Mouse (Mus musculus) liver, embryonic 13.5 days (tissue): ENCODE measurements around the gene Adamts18. TPM values are rescaled to one million over a fixed set of nuclear protein-coding genes. Genes with fewer than 3 reads are reported as not detected.

Experiments used
- ATAC-seq: fragments of 200-750 bp; cut with Nextera tagmentation; 2 replicates; pipeline ENCODE4 v1.8.0; 2017; ENCODE audit warnings: low read depth, mild to moderate bottlenecking, moderate number of reproducible peaks, moderate library complexity
- DNase-seq: peaks from one replicate; pipeline ENCODE4 v3.0.0; 2022
- H3K27ac ChIP-seq: fragments of 300-500 bp; sonication (generic); 2 replicates; pipeline ENCODE4 v1.5.1; 2015; ENCODE audit warnings: moderate library complexity, mild to moderate bottlenecking, inconsistent platforms
- H3K27me3 ChIP-seq: fragments of 300-500 bp; sonication (generic); 2 replicates; pipeline ENCODE4 v1.6.1; 2015; ENCODE audit warnings: mild to moderate bottlenecking, inconsistent platforms
- H3K36me3 ChIP-seq: fragments of 300-500 bp; sonication (generic); 2 replicates; pipeline ENCODE4 v1.6.1; 2015; ENCODE audit warnings: mild to moderate bottlenecking, inconsistent platforms
- H3K4me1 ChIP-seq: fragments of 300-500 bp; sonication (generic); replicated peaks from 2 replicates; pipeline ENCODE4 v1.6.1; 2015; ENCODE audit warnings: inconsistent platforms
- H3K4me2 ChIP-seq: fragments of 300-500 bp; sonication (generic); 2 replicates; pipeline ENCODE4 v1.6.1; 2015; ENCODE audit warnings: inconsistent platforms, mild to moderate bottlenecking, moderate library complexity
- H3K4me3 ChIP-seq: fragments of 300-500 bp; sonication (generic); replicated peaks from 2 replicates; pipeline ENCODE4 v1.5.1; 2015; ENCODE audit warnings: mild to moderate bottlenecking, inconsistent platforms
- H3K9ac ChIP-seq: fragments of 300-500 bp; sonication (generic); 2 replicates; pipeline ENCODE4 v1.6.1; 2015; ENCODE audit warnings: mild to moderate bottlenecking, inconsistent platforms
- H3K9me3 ChIP-seq: fragments of 300-500 bp; sonication (generic); replicated peaks from 2 replicates; pipeline ENCODE4 v1.6.1; 2016; ENCODE audit warnings: inconsistent platforms
- WGBS: fragments of 180-500 bp; shearing (Covaris S2); methylation state at CpG from one replicate; pipeline ENCODE4 v1.1.7; 2015; ENCODE audit not compliant: insufficient replicate concordance; 5-methylcytosine and 5-hydroxymethylcytosine counted together
- polyA plus RNA-seq: library from polyadenylated mRNA; unstranded; fragments of >200 nt; fragmentation: Nextera tagmentation; extraction: Ambion mirVana; gene quantifications from 2 replicates; pipeline ENCODE4 v1.2.1, GENCODE M21; 2015

Adamts18 gene
- polyA plus RNA-seq, 1 experiment from 2014 or later = 0.10 TPM

- H3K27me3 ChIP-seq = no peaks in the 10 kb centered on the region
- no peaks in the 10 kb centered on the region for H3K9me3 ChIP-seq
- WGBS = 75% methylated on average over 3 of the region's 3 CpGs
- H3K36me3 ChIP-seq = no peaks in the 10 kb centered on the region
- ATAC-seq (no peak), DNase-seq (no peak)
- H3K27ac ChIP-seq = no peak overlapping the region
- H3K4me3 ChIP-seq = no peak overlapping the region
- H3K4me2 ChIP-seq = no peak overlapping the region
- no peak overlapping the region for H3K9ac ChIP-seq
- H3K4me1 ChIP-seq = no peaks in the 10 kb centered on the region
Measured at GRCm38 (mm10) chr8:113752349-113752748, 96.2 kb downstream of the Adamts18 start.

GRCm38 (mm10) chr8:113735496-113736060, 113.0 kb downstream of the Adamts18 start:
- WGBS = 46% methylated on average over 9 of the region's 9 CpGs

DNA sequence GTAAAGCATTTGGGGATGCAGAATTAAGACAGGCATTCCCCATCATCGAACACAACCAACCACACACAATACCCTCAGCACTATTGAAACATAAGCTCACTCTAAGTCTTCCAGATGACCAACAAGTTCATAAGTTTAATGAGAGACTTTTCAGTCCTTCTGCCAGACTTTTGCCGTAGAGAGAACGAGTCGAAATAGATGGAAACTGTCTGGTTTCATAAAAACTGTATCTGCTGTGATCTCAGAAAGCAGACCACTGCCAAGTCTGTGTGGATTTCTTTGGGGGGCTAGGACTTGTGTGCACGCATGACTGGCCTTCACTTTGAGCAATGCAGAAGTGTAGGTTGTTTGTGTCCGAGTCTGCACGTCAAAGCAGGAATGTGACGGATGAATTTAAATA, 123.2 kb downstream of the Adamts18 start:
- DNase-seq = no peak
- WGBS = 75% methylated on average over 8 of the region's 8 CpGs
- Histone ChIP-seq H3K36me3 (no peaks in the 10 kb centered on the region), H3K4me2 (no peak overlapping the region), H3K4me3 (no peak overlapping the region), H3K9ac (no peak overlapping the region), H3K4me1 (no peaks in the 10 kb centered on the region), H3K27me3 (no peaks in the 10 kb centered on the region), H3K9me3 (no peaks in the 10 kb centered on the region), H3K27ac (no peak overlapping the region)
- no peak for ATAC-seq

More at GRCm38 (mm10) chr8:113735496-113736060, 113.0 kb downstream of the Adamts18 start:
- Histone ChIP-seq H3K36me3 (no peaks in the 10 kb centered on the region), H3K9ac (no peak overlapping the region), H3K4me3 (no peak overlapping the region), H3K27me3 (no peaks in the 10 kb centered on the region), H3K9me3 (0 out of 2 replicates have a peak, but pooled peaks cover 3% of the 10 kb centered on the region), H3K4me2 (no peak overlapping the region), H3K4me1 (no peaks in the 10 kb centered on the region), H3K27ac (no peak overlapping the region)
- ATAC-seq (no peak), DNase-seq (no peak)

- Histone ChIP-seq H3K36me3 (no peaks in the 10 kb centered on the region), H3K4me1 (no peaks in the 10 kb centered on the region), H3K4me3 (no peak overlapping the region), H3K27me3 (no peaks in the 10 kb centered on the region), H3K4me2 (no peak overlapping the region), H3K9ac (no peak overlapping the region), H3K9me3 (no peaks in the 10 kb centered on the region), H3K27ac (no peak overlapping the region)
- DNase-seq (no peak), ATAC-seq (no peak)
- 30% methylated on average over 5 of the region's 5 CpGs for WGBS
Measured at GRCm38 (mm10) chr8:113723873-113724538, 124.5 kb downstream of the Adamts18 start.

DNA sequence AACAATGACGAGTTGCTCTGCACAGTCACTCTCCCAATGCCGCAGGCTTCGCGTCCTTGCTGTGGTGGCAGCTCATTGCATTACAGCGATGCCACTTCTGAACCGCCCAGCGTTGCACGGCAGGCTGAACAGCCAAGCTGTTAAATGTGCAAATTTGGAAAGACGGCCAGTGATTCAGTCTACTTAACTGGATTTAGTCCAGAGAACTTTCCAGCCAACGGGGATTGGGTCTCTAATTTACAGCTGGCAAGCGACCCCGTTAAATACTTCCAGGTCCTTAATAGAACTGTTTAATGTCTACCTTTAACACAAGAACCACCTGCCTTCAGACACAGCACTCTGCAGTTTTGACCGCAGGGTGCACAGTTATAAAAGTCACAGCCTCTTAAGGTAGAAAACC, 127.1 kb downstream of the Adamts18 start:
- no peak for DNase-seq
- WGBS = 79% methylated on average over 13 of the region's 13 CpGs

DNA sequence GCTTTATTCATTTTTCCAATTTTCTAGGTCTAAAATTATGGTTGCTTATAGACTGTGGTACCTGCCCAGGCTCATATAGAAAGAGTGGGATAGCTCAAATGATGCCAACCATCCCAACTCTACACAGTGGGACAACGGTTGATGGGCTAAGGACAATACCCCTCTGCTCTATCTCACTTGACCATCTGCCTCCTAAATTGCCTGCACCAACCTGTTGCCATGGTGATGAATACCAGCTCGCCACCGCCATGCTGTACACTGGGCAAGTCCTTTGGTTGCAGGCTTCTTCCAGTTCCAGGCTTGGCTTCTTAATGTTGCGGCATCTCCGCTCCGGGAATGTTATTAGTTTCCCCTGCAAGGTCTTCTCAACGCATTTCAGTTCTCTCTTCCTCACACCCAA, 143.6 kb downstream of the Adamts18 start:
- Histone ChIP-seq H3K9ac (no peak overlapping the region), H3K4me1 (no peaks in the 10 kb centered on the region), H3K27ac (no peak overlapping the region), H3K27me3 (no peaks in the 10 kb centered on the region), H3K9me3 (no peaks in the 10 kb centered on the region), H3K36me3 (no peaks in the 10 kb centered on the region), H3K4me3 (no peak overlapping the region), H3K4me2 (no peak overlapping the region)
- WGBS = 60% methylated on average over 7 of the region's 7 CpGs
- ATAC-seq (no peak), DNase-seq (no peak)

More for the DNA sequence above, 127.1 kb downstream of the Adamts18 start:
- no peak overlapping the region for H3K27ac ChIP-seq
- ATAC-seq = no peak
- H3K9me3 ChIP-seq = no peaks in the 10 kb centered on the region
- no peaks in the 10 kb centered on the region for H3K36me3 ChIP-seq
- no peak overlapping the region for H3K4me2 ChIP-seq
- no peaks in the 10 kb centered on the region for H3K4me1 ChIP-seq
- no peak overlapping the region for H3K9ac ChIP-seq
- H3K4me3 ChIP-seq = no peak overlapping the region
- no peaks in the 10 kb centered on the region for H3K27me3 ChIP-seq

- ATAC-seq (no peak), DNase-seq (no peak)
- H3K4me1 ChIP-seq = no peaks in the 10 kb centered on the region
- H3K36me3 ChIP-seq = no peaks in the 10 kb centered on the region
- no peaks in the 10 kb centered on the region for H3K9me3 ChIP-seq
- 66% methylated on average over 14 of the region's 14 CpGs for WGBS
- no peak overlapping the region for H3K9ac ChIP-seq
- H3K27ac ChIP-seq = no peak overlapping the region
- H3K4me2 ChIP-seq = no peak overlapping the region
- no peaks in the 10 kb centered on the region for H3K27me3 ChIP-seq
- H3K4me3 ChIP-seq = no peak overlapping the region
Measured at GRCm38 (mm10) chr8:113691622-113692343, 156.8 kb downstream of the Adamts18 start.

DNA sequence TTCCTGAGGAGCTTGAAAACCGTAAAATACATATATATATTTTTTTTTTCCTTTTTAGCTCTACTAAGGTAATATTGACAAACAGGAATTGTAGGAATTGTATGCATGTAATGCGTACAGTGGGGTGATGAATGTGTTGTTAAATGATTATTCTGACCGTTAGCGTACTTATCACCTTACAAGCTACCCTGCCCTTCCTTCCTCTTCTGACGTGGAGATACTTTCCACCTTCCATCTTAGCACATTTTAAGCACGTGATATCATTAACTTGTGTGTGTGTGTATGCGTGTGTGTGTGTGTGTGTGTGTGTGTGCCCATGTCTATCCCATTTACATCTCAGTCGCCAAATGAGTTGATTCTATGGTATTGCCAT, 160.0 kb downstream of the Adamts18 start:
- Histone ChIP-seq H3K27me3 (no peaks in the 10 kb centered on the region), H3K4me3 (no peak overlapping the region), H3K9ac (no peak overlapping the region), H3K36me3 (no peaks in the 10 kb centered on the region), H3K9me3 (no peaks in the 10 kb centered on the region), H3K4me2 (no peak overlapping the region), H3K27ac (no peak overlapping the region), H3K4me1 (no peaks in the 10 kb centered on the region)
- WGBS = 61% methylated on average over 8 of the region's 8 CpGs
- ATAC-seq = no peak
- no peak for DNase-seq

- no peaks in the 10 kb centered on the region for H3K9me3 ChIP-seq
- no peak for ATAC-seq
- no peaks in the 10 kb centered on the region for H3K36me3 ChIP-seq
- no peaks in the 10 kb centered on the region for H3K27me3 ChIP-seq
- H3K9ac ChIP-seq = no peak overlapping the region
- no peak overlapping the region for H3K4me2 ChIP-seq
- no peak for DNase-seq
- no peak overlapping the region for H3K27ac ChIP-seq
- no peaks in the 10 kb centered on the region for H3K4me1 ChIP-seq
- H3K4me3 ChIP-seq = no peak overlapping the region
- WGBS = 71% methylated on average over 17 of the region's 17 CpGs
Measured at GRCm38 (mm10) chr8:113687889-113688542, 160.5 kb downstream of the Adamts18 start.

DNA sequence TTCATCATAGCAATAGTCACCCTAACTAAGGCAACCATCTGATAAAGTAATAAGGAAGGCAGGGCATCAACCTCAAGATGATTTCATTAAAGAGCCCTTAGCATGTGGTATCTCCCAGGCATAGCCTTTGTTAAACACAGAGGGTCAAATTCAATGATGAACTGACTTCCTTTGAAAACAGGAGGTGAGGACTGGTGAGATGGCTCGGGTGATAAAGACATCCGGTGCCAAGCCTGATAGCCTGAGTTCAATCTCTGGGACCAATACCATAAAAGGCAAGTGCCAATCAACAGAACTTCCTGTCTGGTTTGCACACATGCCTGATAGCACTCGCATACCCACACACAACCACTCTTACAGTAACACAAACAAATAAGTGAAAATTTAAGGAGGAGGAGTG, 169.2 kb downstream of the Adamts18 start:
- no peaks in the 10 kb centered on the region for H3K36me3 ChIP-seq
- DNase-seq = no peak
- ATAC-seq = no peak
- no peaks in the 10 kb centered on the region for H3K27me3 ChIP-seq
- WGBS = 6% methylated on average over 3 of the region's 3 CpGs
- H3K4me2 ChIP-seq = no peak overlapping the region
- H3K9me3 ChIP-seq = no peaks in the 10 kb centered on the region
- H3K4me3 ChIP-seq = no peak overlapping the region
- no peaks in the 10 kb centered on the region for H3K4me1 ChIP-seq
- H3K9ac ChIP-seq = no peak overlapping the region
- no peak overlapping the region for H3K27ac ChIP-seq

- 63% methylated on average over 1 of the region's 1 CpGs for WGBS
Measured at GRCm38 (mm10) chr8:113676811-113677210, 171.7 kb downstream of the Adamts18 start.

More at GRCm38 (mm10) chr8:113676811-113677210, 171.7 kb downstream of the Adamts18 start:
- no peaks in the 10 kb centered on the region for H3K9me3 ChIP-seq
- DNase-seq (no peak), ATAC-seq (no peak)
- H3K4me1 ChIP-seq = no peaks in the 10 kb centered on the region
- no peak overlapping the region for H3K27ac ChIP-seq
- H3K9ac ChIP-seq = no peak overlapping the region
- H3K27me3 ChIP-seq = no peaks in the 10 kb centered on the region
- no peak overlapping the region for H3K4me2 ChIP-seq
- H3K4me3 ChIP-seq = no peak overlapping the region
- no peaks in the 10 kb centered on the region for H3K36me3 ChIP-seq
